Mouse (Mus musculus) kidney, embryonic 14.5 days (tissue): Measurements from ENCODE around the gene Ccdc60. TPM values are rescaled to one million over a fixed set of nuclear protein-coding genes. Genes with fewer than 3 reads are reported as not detected.

Experiments used
- ATAC-seq: fragments of 200-750 bp; cut with Nextera tagmentation; 2 replicates; pipeline ENCODE4 v1.8.0; 2017; ENCODE audit warnings: moderate number of reproducible peaks, mild to moderate bottlenecking, moderate TSS enrichment, moderate library complexity; ENCODE audit not compliant: low FRiP score, low TSS enrichment
- H3K27ac ChIP-seq: fragments of 300-500 bp; sonication (generic); 2 replicates; pipeline ENCODE4 v1.5.1; 2014; ENCODE audit warnings: low read depth, mild to moderate bottlenecking, low read length, moderate library complexity, mixed read lengths
- H3K27me3 ChIP-seq: fragments of 300-500 bp; sonication (generic); 2 replicates; pipeline ENCODE4 v1.6.1; 2014; ENCODE audit warnings: mild to moderate bottlenecking, low read length; ENCODE audit not compliant: control insufficient read depth, insufficient read depth
- H3K36me3 ChIP-seq: fragments of 300-500 bp; sonication (generic); 2 replicates; pipeline ENCODE4 v1.6.1; 2014; ENCODE audit warnings: low read length, mixed read lengths; ENCODE audit not compliant: control insufficient read depth, insufficient read depth
- H3K4me1 ChIP-seq: fragments of 300-500 bp; sonication (generic); 2 replicates; pipeline ENCODE4 v1.6.1; 2014; ENCODE audit warnings: low read length, mixed read lengths; ENCODE audit not compliant: control insufficient read depth, insufficient read depth
- H3K4me2 ChIP-seq: fragments of 300-500 bp; sonication (generic); replicated peaks from 2 replicates; pipeline ENCODE4 v1.6.1; 2014; ENCODE audit warnings: low read depth, mild to moderate bottlenecking, low read length
- H3K4me3 ChIP-seq: fragments of 300-500 bp; sonication (generic); 2 replicates; pipeline ENCODE4 v1.5.1; 2014; ENCODE audit warnings: mild to moderate bottlenecking, low read length
- H3K9ac ChIP-seq: fragments of 300-500 bp; sonication (generic); 2 replicates; pipeline ENCODE4 v1.6.1; 2014; ENCODE audit warnings: low read depth, mild to moderate bottlenecking, low read length, moderate library complexity
- H3K9me3 ChIP-seq: fragments of 300-500 bp; sonication (generic); 2 replicates; pipeline ENCODE4 v1.6.1; 2016; ENCODE audit warnings: low read length; ENCODE audit not compliant: control insufficient read depth
- WGBS: fragments of 180-500 bp; shearing (Covaris S2); extraction: QIAGEN DNeasy Blood & Tissue Kit; methylation state at CpG from one replicate; pipeline ENCODE4 v1.1.7; 2014; 5-methylcytosine and 5-hydroxymethylcytosine counted together
- polyA plus RNA-seq: library from polyadenylated mRNA; unstranded; fragments of >200 nt; fragmentation: Nextera tagmentation; extraction: Ambion mirVana; gene quantifications from 2 replicates; pipeline ENCODE4 v1.2.1, GENCODE M21; 2014

The Ccdc60 gene
- polyA plus RNA-seq, 1 experiment from 2014 or later, result 0.55 TPM

- Histone ChIP-seq H3K27ac (no peak overlapping the region), H3K4me3 (no peak overlapping the region), H3K36me3 (no peaks in the 10 kb centered on the region), H3K4me1 (no peaks in the 10 kb centered on the region), H3K27me3 (no peaks in the 10 kb centered on the region), H3K9me3 (no peaks in the 10 kb centered on the region), H3K9ac (no peak overlapping the region), H3K4me2 (no peak overlapping the region)
- ATAC-seq, result no peak
- 81% methylated on average over 6 of the region's 6 CpGs for WGBS
Measured at GRCm38 (mm10) chr5:116228414-116228813, 60.4 kb downstream of the Ccdc60 start.

GRCm38 (mm10) chr5:116224023-116224422 lies 64.8 kb downstream of the Ccdc60 start:
- WGBS, result 72% methylated on average over 6 of the region's 6 CpGs
- no peak for ATAC-seq
- Histone ChIP-seq H3K9me3 (no peaks in the 10 kb centered on the region), H3K9ac (no peak overlapping the region), H3K27me3 (no peaks in the 10 kb centered on the region), H3K4me2 (no peak overlapping the region), H3K36me3 (no peaks in the 10 kb centered on the region), H3K27ac (no peak overlapping the region), H3K4me3 (no peak overlapping the region), H3K4me1 (no peaks in the 10 kb centered on the region)

- 78% methylated on average over 3 of the region's 3 CpGs for WGBS
- ATAC-seq, result no peak
Measured at GRCm38 (mm10) chr5:116221916-116222315, 66.9 kb downstream of the Ccdc60 start.

GRCm38 (mm10) chr5:116219288-116219687 lies 69.5 kb downstream of the Ccdc60 start:
- 78% methylated on average over 7 of the region's 7 CpGs for WGBS
- H3K4me3 ChIP-seq, result no peak overlapping the region
- H3K9me3 ChIP-seq, result no peaks in the 10 kb centered on the region
- no peak overlapping the region for H3K9ac ChIP-seq
- H3K4me1 ChIP-seq, result no peaks in the 10 kb centered on the region
- H3K4me2 ChIP-seq, result no peak overlapping the region
- no peak for ATAC-seq
- H3K36me3 ChIP-seq, result no peaks in the 10 kb centered on the region
- no peak overlapping the region for H3K27ac ChIP-seq
- no peaks in the 10 kb centered on the region for H3K27me3 ChIP-seq

More at GRCm38 (mm10) chr5:116221916-116222315, 66.9 kb downstream of the Ccdc60 start:
- H3K4me2 ChIP-seq, result no peak overlapping the region
- no peaks in the 10 kb centered on the region for H3K9me3 ChIP-seq
- H3K27me3 ChIP-seq, result no peaks in the 10 kb centered on the region
- H3K4me3 ChIP-seq, result no peak overlapping the region
- H3K4me1 ChIP-seq, result no peaks in the 10 kb centered on the region
- no peak overlapping the region for H3K27ac ChIP-seq
- no peaks in the 10 kb centered on the region for H3K36me3 ChIP-seq
- H3K9ac ChIP-seq, result no peak overlapping the region

- Histone ChIP-seq H3K27ac (no peak overlapping the region), H3K36me3 (no peaks in the 10 kb centered on the region), H3K9ac (no peak overlapping the region), H3K4me3 (no peak overlapping the region), H3K27me3 (no peaks in the 10 kb centered on the region), H3K4me1 (0 out of 2 replicates have a peak, but pooled peaks cover 6% of the 10 kb centered on the region), H3K9me3 (no peaks in the 10 kb centered on the region), H3K4me2 (no peak overlapping the region)
- WGBS, result 66% methylated on average over 5 of the region's 5 CpGs
- ATAC-seq, result no peak
Measured at GRCm38 (mm10) chr5:116212706-116213105, 76.1 kb downstream of the Ccdc60 start.

- Histone ChIP-seq H3K9ac (no peak overlapping the region), H3K4me3 (no peak overlapping the region), H3K27me3 (no peaks in the 10 kb centered on the region), H3K27ac (peak overlapping the region; percentile 30; the same call in 1 of the 2 replicates), H3K4me2 (no peak overlapping the region), H3K4me1 (0 out of 2 replicates have a peak, but pooled peaks cover 6% of the 10 kb centered on the region), H3K9me3 (no peaks in the 10 kb centered on the region), H3K36me3 (no peaks in the 10 kb centered on the region)
- 62% methylated on average over 10 of the region's 11 CpGs for WGBS
- ATAC-seq, result peak; percentile 40; the same call in 1 of the 2 replicates
Measured at GRCm38 (mm10) chr5:116209378-116210091, 79.2 kb downstream of the Ccdc60 start.

GRCm38 (mm10) chr5:116208741-116209368 lies 79.9 kb downstream of the Ccdc60 start:
- no peaks in the 10 kb centered on the region for H3K36me3 ChIP-seq
- peak; percentile 65 for ATAC-seq
- H3K9ac ChIP-seq, result no peak overlapping the region
- H3K4me1 ChIP-seq, result 0 out of 2 replicates have a peak, but pooled peaks cover 6% of the 10 kb centered on the region
- 37% methylated on average over 16 of the region's 16 CpGs for WGBS
- no peaks in the 10 kb centered on the region for H3K9me3 ChIP-seq
- no peaks in the 10 kb centered on the region for H3K27me3 ChIP-seq
- H3K4me2 ChIP-seq, result no peak overlapping the region
- no peak overlapping the region for H3K4me3 ChIP-seq
- H3K27ac ChIP-seq, result peak overlapping the region; percentile 30; the same call in 1 of the 2 replicates

GRCm38 (mm10) chr5:116202692-116203091 lies 86.1 kb downstream of the Ccdc60 start:
- Histone ChIP-seq H3K4me1 (no peaks in the 10 kb centered on the region), H3K9me3 (no peaks in the 10 kb centered on the region), H3K4me2 (no peak overlapping the region), H3K9ac (no peak overlapping the region), H3K27me3 (no peaks in the 10 kb centered on the region), H3K36me3 (no peaks in the 10 kb centered on the region), H3K4me3 (no peak overlapping the region), H3K27ac (no peak overlapping the region)
- no peak for ATAC-seq
- 66% methylated on average over 5 of the region's 5 CpGs for WGBS

GRCm38 (mm10) chr5:116194499-116194898 lies 94.3 kb downstream of the Ccdc60 start:
- H3K4me2 ChIP-seq, result no peak overlapping the region
- ATAC-seq, result no peak
- no peaks in the 10 kb centered on the region; the same call in 1 of the 2 replicates for H3K27me3 ChIP-seq
- H3K9me3 ChIP-seq, result no peaks in the 10 kb centered on the region
- no peak overlapping the region for H3K4me3 ChIP-seq
- H3K27ac ChIP-seq, result no peak overlapping the region
- no peaks in the 10 kb centered on the region for H3K4me1 ChIP-seq
- H3K9ac ChIP-seq, result no peak overlapping the region
- no peaks in the 10 kb centered on the region for H3K36me3 ChIP-seq
- 24% methylated on average over 11 of the region's 11 CpGs for WGBS
